Mouse (Mus musculus): ENCODE results near the gene Prcp. TPM values are rescaled to one million over a fixed set of nuclear protein-coding genes. Genes with fewer than 3 reads are reported as not detected.

The Prcp gene
- polyA plus RNA-seq, 1 experiment from 2014 or later, result 32.2 TPM

GRCm38 (mm10) chr7:92937955-92938354 is 63.7 kb downstream of the Prcp start:
- ATAC-seq (ENCODE audit: low read depth) (no peak), DNase-seq (ENCODE audit: low spot score) (no peak)
- no peak overlapping the region for H3K4me2 ChIP-seq (ENCODE audit: low read depth, low read length)
- no peaks in the 10 kb centered on the region for H3K27me3 ChIP-seq (replicated peaks; ENCODE audit: control insufficient read depth, insufficient read depth, low read length)
- 0 out of 2 replicates have a peak, but pooled peaks cover 4% of the 10 kb centered on the region for H3K9me3 ChIP-seq (ENCODE audit: control insufficient read depth, low read length)
- H3K4me3 ChIP-seq (ENCODE audit: low read depth, low read length), result no peak overlapping the region
- no peaks in the 10 kb centered on the region; the same call in 1 of the 2 replicates for H3K4me1 ChIP-seq (ENCODE audit: control insufficient read depth, insufficient read depth, low read length)
- no peak overlapping the region for H3K27ac ChIP-seq (replicated peaks; ENCODE audit: low read depth, low read length)
- WGBS, result 29% methylated on average over 6 of the region's 6 CpGs
- H3K9ac ChIP-seq (ENCODE audit: low read depth, low read length), result no peak overlapping the region
- H3K36me3 ChIP-seq (ENCODE audit: control insufficient read depth, insufficient read depth, low read length), result no peaks in the 10 kb centered on the region

GRCm38 (mm10) chr7:92939776-92940175 is 65.5 kb downstream of the Prcp start:
- 0 out of 2 replicates have a peak overlapping the region, but pooled peaks have one; percentile 25 for H3K9ac ChIP-seq (ENCODE audit: low read depth, low read length)
- no peaks in the 10 kb centered on the region for H3K36me3 ChIP-seq (ENCODE audit: control insufficient read depth, insufficient read depth, low read length)
- H3K27me3 ChIP-seq (replicated peaks; ENCODE audit: control insufficient read depth, insufficient read depth, low read length), result no peaks in the 10 kb centered on the region
- no peak for ATAC-seq (ENCODE audit: low read depth)
- H3K4me3 ChIP-seq (ENCODE audit: low read depth, low read length), result no peak overlapping the region
- H3K4me2 ChIP-seq (ENCODE audit: low read depth, low read length), result no peak overlapping the region
- 0 out of 2 replicates have a peak, but pooled peaks cover 4% of the 10 kb centered on the region for H3K9me3 ChIP-seq (ENCODE audit: control insufficient read depth, low read length)
- no peaks in the 10 kb centered on the region; the same call in 1 of the 2 replicates for H3K4me1 ChIP-seq (ENCODE audit: control insufficient read depth, insufficient read depth, low read length)
- no peak for DNase-seq (ENCODE audit: low spot score)
- 45% methylated on average over 5 of the region's 5 CpGs for WGBS
- no peak overlapping the region for H3K27ac ChIP-seq (replicated peaks; ENCODE audit: low read depth, low read length)

- Histone ChIP-seq H3K9me3 (ENCODE audit: control insufficient read depth, low read length) (no peaks in the 10 kb centered on the region), H3K4me2 (ENCODE audit: low read depth, low read length) (no peak overlapping the region), H3K4me1 (ENCODE audit: control insufficient read depth, insufficient read depth, low read length) (no peaks in the 10 kb centered on the region), H3K9ac (ENCODE audit: low read depth, low read length) (no peak overlapping the region), H3K27me3 (replicated peaks; ENCODE audit: control insufficient read depth, insufficient read depth, low read length) (no peaks in the 10 kb centered on the region), H3K36me3 (ENCODE audit: control insufficient read depth, insufficient read depth, low read length) (no peaks in the 10 kb centered on the region), H3K4me3 (ENCODE audit: low read depth, low read length) (no peak overlapping the region), H3K27ac (replicated peaks; ENCODE audit: low read depth, low read length) (no peak overlapping the region)
- ATAC-seq (ENCODE audit: low read depth) (no peak), DNase-seq (ENCODE audit: low spot score) (no peak)
- whole genome bisulfite sequencing, result 75% methylated on average over 3 of the region's 3 CpGs
These were observed 76.5 kb downstream of the Prcp start for GRCm38 (mm10) chr7:92950775-92951174.

GRCm38 (mm10) chr7:92952210-92952609 is 77.9 kb downstream of the Prcp start:
- Histone ChIP-seq H3K9ac (ENCODE audit: low read depth, low read length) (no peak overlapping the region), H3K9me3 (ENCODE audit: control insufficient read depth, low read length) (no peaks in the 10 kb centered on the region), H3K4me1 (ENCODE audit: control insufficient read depth, insufficient read depth, low read length) (no peaks in the 10 kb centered on the region), H3K36me3 (ENCODE audit: control insufficient read depth, insufficient read depth, low read length) (no peaks in the 10 kb centered on the region), H3K4me3 (ENCODE audit: low read depth, low read length) (no peak overlapping the region), H3K27me3 (replicated peaks; ENCODE audit: control insufficient read depth, insufficient read depth, low read length) (no peaks in the 10 kb centered on the region), H3K27ac (replicated peaks; ENCODE audit: low read depth, low read length) (no peak overlapping the region), H3K4me2 (ENCODE audit: low read depth, low read length) (no peak overlapping the region)
- 68% methylated on average over 2 of the region's 2 CpGs for WGBS
- no peak for DNase-seq (ENCODE audit: low spot score)
- ATAC-seq (ENCODE audit: low read depth), result no peak

- ATAC-seq (ENCODE audit: low read depth) (no peak), DNase-seq (ENCODE audit: low spot score) (no peak)
- H3K27ac ChIP-seq (replicated peaks; ENCODE audit: low read depth, low read length), result no peak overlapping the region
- no peak overlapping the region for H3K9ac ChIP-seq (ENCODE audit: low read depth, low read length)
- H3K4me2 ChIP-seq (ENCODE audit: low read depth, low read length), result no peak overlapping the region
- H3K4me3 ChIP-seq (ENCODE audit: low read depth, low read length), result no peak overlapping the region
- H3K36me3 ChIP-seq (ENCODE audit: control insufficient read depth, insufficient read depth, low read length), result no peaks in the 10 kb centered on the region
- H3K27me3 ChIP-seq (replicated peaks; ENCODE audit: control insufficient read depth, insufficient read depth, low read length), result no peaks in the 10 kb centered on the region
- H3K4me1 ChIP-seq (ENCODE audit: control insufficient read depth, insufficient read depth, low read length), result no peaks in the 10 kb centered on the region
- WGBS, result 50% methylated on average over 3 of the region's 3 CpGs
- no peaks in the 10 kb centered on the region for H3K9me3 ChIP-seq (ENCODE audit: control insufficient read depth, low read length)
These were observed 85.5 kb downstream of the Prcp start for GRCm38 (mm10) chr7:92959758-92960157.

GRCm38 (mm10) chr7:92961876-92962275 is 87.6 kb downstream of the Prcp start:
- ATAC-seq (ENCODE audit: low read depth), result no peak
- Histone ChIP-seq H3K4me1 (ENCODE audit: control insufficient read depth, insufficient read depth, low read length) (no peaks in the 10 kb centered on the region), H3K4me3 (ENCODE audit: low read depth, low read length) (no peak overlapping the region), H3K4me2 (ENCODE audit: low read depth, low read length) (no peak overlapping the region), H3K27me3 (replicated peaks; ENCODE audit: control insufficient read depth, insufficient read depth, low read length) (no peaks in the 10 kb centered on the region), H3K36me3 (ENCODE audit: control insufficient read depth, insufficient read depth, low read length) (no peaks in the 10 kb centered on the region), H3K9me3 (ENCODE audit: control insufficient read depth, low read length) (no peaks in the 10 kb centered on the region), H3K9ac (ENCODE audit: low read depth, low read length) (no peak overlapping the region), H3K27ac (replicated peaks; ENCODE audit: low read depth, low read length) (no peak overlapping the region)
- 40% methylated on average over 1 of the region's 1 CpGs for WGBS
- no peak for DNase-seq (ENCODE audit: low spot score)

GRCm38 (mm10) chr7:92964754-92965501 is 90.7 kb downstream of the Prcp start:
- ATAC-seq (ENCODE audit: low read depth), result no peak; the same call in 1 of the 2 replicates
- Histone ChIP-seq H3K4me2 (ENCODE audit: low read depth, low read length) (no peak overlapping the region), H3K27ac (replicated peaks; ENCODE audit: low read depth, low read length) (no peak overlapping the region), H3K9me3 (ENCODE audit: control insufficient read depth, low read length) (no peaks in the 10 kb centered on the region), H3K9ac (ENCODE audit: low read depth, low read length) (no peak overlapping the region), H3K4me1 (ENCODE audit: control insufficient read depth, insufficient read depth, low read length) (no peaks in the 10 kb centered on the region), H3K4me3 (ENCODE audit: low read depth, low read length) (no peak overlapping the region), H3K27me3 (replicated peaks; ENCODE audit: control insufficient read depth, insufficient read depth, low read length) (no peaks in the 10 kb centered on the region), H3K36me3 (ENCODE audit: control insufficient read depth, insufficient read depth, low read length) (no peaks in the 10 kb centered on the region)
- DNase-seq (ENCODE audit: low spot score), result peak; percentile 82
- 65% methylated on average over 3 of the region's 3 CpGs for WGBS

- Histone ChIP-seq H3K4me3 (ENCODE audit: low read depth, low read length) (no peak overlapping the region), H3K9me3 (ENCODE audit: control insufficient read depth, low read length) (no peaks in the 10 kb centered on the region), H3K4me1 (ENCODE audit: control insufficient read depth, insufficient read depth, low read length) (no peaks in the 10 kb centered on the region), H3K27ac (replicated peaks; ENCODE audit: low read depth, low read length) (no peak overlapping the region), H3K27me3 (replicated peaks; ENCODE audit: control insufficient read depth, insufficient read depth, low read length) (no peaks in the 10 kb centered on the region), H3K9ac (ENCODE audit: low read depth, low read length) (no peak overlapping the region), H3K4me2 (ENCODE audit: low read depth, low read length) (no peak overlapping the region), H3K36me3 (ENCODE audit: control insufficient read depth, insufficient read depth, low read length) (no peaks in the 10 kb centered on the region)
- DNase-seq (ENCODE audit: low spot score) (peak; percentile 52), ATAC-seq (ENCODE audit: low read depth) (no peak)
- 64% methylated on average over 10 of the region's 10 CpGs for WGBS
These were observed 93.3 kb downstream of the Prcp start for GRCm38 (mm10) chr7:92967381-92968127.

Data from embryonic facial prominence, embryonic 14.5 days (tissue).